Mouse (Mus musculus): Measurements from ENCODE around the gene Prtg.

GRCm38 (mm10) chr9:72961346-72961745 is 154.7 kb downstream of the Prtg start:
- TF ChIP-seq CTCF (conservative IDR thresholded peaks at IDR 0.05 in 1 of 2, IDR thresholded peaks at IDR 0.05 in 1 of 2; ENCODE audit: low read depth in 2 of 2, low read length in 2 of 2) (no peak), MAX (IDR thresholded peaks at IDR 0.05; ENCODE audit: low read length) (no peak), MEF2A (IDR thresholded peaks at IDR 0.05; ENCODE audit: borderline replicate concordance, low read depth, low read length) (no peak)

All from CH12.LX (cell line).